Mouse (Mus musculus) thymus, adult 2 months (tissue): Measurements from ENCODE around the gene Gm45021. TPM values are rescaled to one million over a fixed set of nuclear protein-coding genes. Genes with fewer than 3 reads are reported as not detected.

ENCODE experiments used
- DNase-seq: peaks from one replicate; pipeline ENCODE4 v3.0.0; 2021
- H3K27ac ChIP-seq: fragments of 200-500 bp; 2 replicates; pipeline ENCODE4 v1.5.1; 2012; ENCODE audit warnings: low read length, control low read depth; ENCODE audit not compliant: control insufficient read depth, insufficient read depth
- H3K27me3 ChIP-seq: fragments of 200-500 bp; 2 replicates; pipeline ENCODE4 v1.6.1; 2012; ENCODE audit warnings: mild to moderate bottlenecking, low read length, moderate library complexity, mixed read lengths; ENCODE audit not compliant: control insufficient read depth, insufficient read depth
- H3K36me3 ChIP-seq: fragments of 200-500 bp; 2 replicates; pipeline ENCODE4 v1.6.1; 2012; ENCODE audit warnings: mild to moderate bottlenecking, low read length, moderate library complexity; ENCODE audit not compliant: control insufficient read depth, insufficient read depth
- H3K4me1 ChIP-seq: fragments of 200-500 bp; replicated peaks from 2 replicates; pipeline ENCODE4 v1.6.1; 2012; ENCODE audit warnings: low read length; ENCODE audit not compliant: control insufficient read depth, insufficient read depth
- H3K4me3 ChIP-seq: fragments of 200-500 bp; 2 replicates; pipeline ENCODE4 v1.5.1; 2012; ENCODE audit warnings: mild to moderate bottlenecking, low read length, control low read depth, moderate library complexity; ENCODE audit not compliant: control insufficient read depth, insufficient read depth
- CTCF ChIP-seq: fragments of 200-500 bp; IDR thresholded peaks from 2 replicates; pipeline ENCODE4 v1.5.1; 2012; ENCODE audit warnings: mild to moderate bottlenecking, control low read depth, low read length, moderate library complexity, borderline replicate concordance; ENCODE audit not compliant: control insufficient read depth, poor library complexity, insufficient read depth; ENCODE audit errors: extremely low read depth
- POLR2A ChIP-seq: fragments of 200-500 bp; IDR thresholded peaks from 2 replicates; pipeline ENCODE4 v1.6.1; 2012; ENCODE audit warnings: mild to moderate bottlenecking, low read length, control low read depth, moderate library complexity; ENCODE audit not compliant: control insufficient read depth, poor library complexity, insufficient read depth; ENCODE audit errors: extremely low read depth
- WGBS: fragments of 180-500 bp; shearing (Covaris S2); methylation state at CpG from one replicate; pipeline ENCODE4 v1.1.7; 2018; 5-methylcytosine and 5-hydroxymethylcytosine counted together
- polyA plus RNA-seq: library from polyadenylated mRNA; depleted of rRNA; stranded (reverse); fragments of >200 nt; gene quantifications from 2 replicates; pipeline ENCODE4 v1.2.3, GENCODE M21; 2012

Gm45021 gene
- polyA plus RNA-seq, 1 experiment, result not detected

GRCm38 (mm10) chr6:48573280-48573679, 16.1 kb upstream of the Gm45021 start:
- Histone ChIP-seq H3K27ac (no peak overlapping the region), H3K4me1 (no peaks in the 10 kb centered on the region), H3K36me3 (no peaks in the 10 kb centered on the region), H3K4me3 (no peak overlapping the region), H3K27me3 (no peaks in the 10 kb centered on the region)
- TF ChIP-seq POLR2A, result no peak
- TF ChIP-seq CTCF, result no peak
- DNase-seq, result no peak
- WGBS, result 87% methylated on average over 10 of the region's 10 CpGs

GRCm38 (mm10) chr6:48573981-48574380, 15.4 kb upstream of the Gm45021 start:
- H3K36me3 ChIP-seq, result no peaks in the 10 kb centered on the region
- no peaks in the 10 kb centered on the region; the same call in 1 of the 2 replicates for H3K4me1 ChIP-seq
- TF ChIP-seq CTCF (no peak), POLR2A (no peak)
- no peak overlapping the region for H3K27ac ChIP-seq
- DNase-seq, result no peak
- no peak overlapping the region for H3K4me3 ChIP-seq
- H3K27me3 ChIP-seq, result no peaks in the 10 kb centered on the region
- WGBS, result 94% methylated on average over 3 of the region's 3 CpGs

GRCm38 (mm10) chr6:48578736-48579135, 10.7 kb upstream of the Gm45021 start:
- TF ChIP-seq CTCF (no peak), POLR2A (no peak)
- WGBS, result 58% methylated on average over 5 of the region's 5 CpGs

GRCm38 (mm10) chr6:48579215-48579648, 10.2 kb upstream of the Gm45021 start:
- DNase-seq, result no peak
- TF ChIP-seq CTCF, result no peak
- TF ChIP-seq POLR2A, result no peak
- WGBS, result 2% methylated on average over 5 of the region's 5 CpGs

More at GRCm38 (mm10) chr6:48578736-48579135, 10.7 kb upstream of the Gm45021 start:
- H3K36me3 ChIP-seq, result no peaks in the 10 kb centered on the region
- no peak for DNase-seq
- H3K27ac ChIP-seq, result no peak overlapping the region
- no peak overlapping the region for H3K4me3 ChIP-seq
- no peaks in the 10 kb centered on the region for H3K27me3 ChIP-seq
- H3K4me1 ChIP-seq, result peaks cover 5% of the 10 kb centered on the region

GRCm38 (mm10) chr6:48581257-48581656, 8.2 kb upstream of the Gm45021 start:
- Histone ChIP-seq H3K36me3 (no peaks in the 10 kb centered on the region), H3K27me3 (no peaks in the 10 kb centered on the region), H3K4me1 (peaks cover 5% of the 10 kb centered on the region), H3K27ac (no peak overlapping the region), H3K4me3 (no peak overlapping the region)
- TF ChIP-seq POLR2A (no peak), CTCF (no peak)
- 84% methylated on average over 3 of the region's 3 CpGs for WGBS
- no peak for DNase-seq

More at GRCm38 (mm10) chr6:48579215-48579648, 10.2 kb upstream of the Gm45021 start:
- H3K36me3 ChIP-seq, result no peaks in the 10 kb centered on the region
- peaks cover 5% of the 10 kb centered on the region for H3K4me1 ChIP-seq
- H3K27ac ChIP-seq, result no peak overlapping the region
- H3K4me3 ChIP-seq, result no peak overlapping the region
- H3K27me3 ChIP-seq, result no peaks in the 10 kb centered on the region

- Histone ChIP-seq H3K4me1 (peaks cover 5% of the 10 kb centered on the region), H3K27ac (no peak overlapping the region), H3K27me3 (no peaks in the 10 kb centered on the region), H3K4me3 (no peak overlapping the region), H3K36me3 (no peaks in the 10 kb centered on the region)
- TF ChIP-seq CTCF (no peak), POLR2A (no peak)
- peak; percentile 40 for DNase-seq
- WGBS, result 83% methylated on average over 3 of the region's 3 CpGs
Measured at GRCm38 (mm10) chr6:48582037-48582436, 7.4 kb upstream of the Gm45021 start.

GRCm38 (mm10) chr6:48591221-48591845, 1.9 kb downstream of the Gm45021 start:
- H3K4me3 ChIP-seq, result no peak overlapping the region
- DNase-seq, result no peak
- H3K4me1 ChIP-seq, result peaks cover 26% of the 10 kb centered on the region
- H3K36me3 ChIP-seq, result no peaks in the 10 kb centered on the region
- no peaks in the 10 kb centered on the region for H3K27me3 ChIP-seq
- no peak for TF ChIP-seq CTCF
- no peak for TF ChIP-seq POLR2A
- 47% methylated on average over 3 of the region's 3 CpGs for WGBS
- H3K27ac ChIP-seq, result no peak overlapping the region
